Mouse (Mus musculus) liver, embryonic 16.5 days (tissue): Measurements from ENCODE around the gene Fam25c. TPM values are rescaled to one million over a fixed set of nuclear protein-coding genes. Genes with fewer than 3 reads are reported as not detected.
"Not testable (repeated sequence)": the region's sequence is repeated elsewhere in the genome, so short reads cannot be mapped to it uniquely, and the experiment has no call there.

Source experiments
- ATAC-seq: fragments of 200-750 bp; cut with Nextera tagmentation; 2 replicates; pipeline ENCODE4 v1.8.0; 2017; ENCODE audit warnings: low read depth, mild to moderate bottlenecking, moderate number of reproducible peaks, moderate library complexity
- H3K27ac ChIP-seq: fragments of 300-500 bp; sonication (generic); 2 replicates; pipeline ENCODE4 v1.5.1; 2014; ENCODE audit warnings: mild to moderate bottlenecking, low read length
- H3K27me3 ChIP-seq: fragments of 300-500 bp; sonication (generic); 2 replicates; pipeline ENCODE4 v1.6.1; 2014; ENCODE audit warnings: low read depth, low read length, mixed read lengths; ENCODE audit not compliant: control insufficient read depth, insufficient read depth
- H3K36me3 ChIP-seq: fragments of 300-500 bp; sonication (generic); 2 replicates; pipeline ENCODE4 v1.6.1; 2014; ENCODE audit warnings: mild to moderate bottlenecking; ENCODE audit not compliant: control insufficient read depth, insufficient read depth
- H3K4me1 ChIP-seq: fragments of 300-500 bp; sonication (generic); 2 replicates; pipeline ENCODE4 v1.6.1; 2014; ENCODE audit warnings: low read depth, low read length, mixed read lengths; ENCODE audit not compliant: control insufficient read depth
- H3K4me2 ChIP-seq: fragments of 300-500 bp; sonication (generic); 2 replicates; pipeline ENCODE4 v1.6.1; 2014; ENCODE audit warnings: low read depth, low read length, mixed read lengths
- H3K4me3 ChIP-seq: fragments of 300-500 bp; sonication (generic); 2 replicates; pipeline ENCODE4 v1.5.1; 2014; ENCODE audit warnings: low read depth, mild to moderate bottlenecking, low read length
- H3K9ac ChIP-seq: fragments of 300-500 bp; sonication (generic); 2 replicates; pipeline ENCODE4 v1.6.1; 2014; ENCODE audit warnings: low read depth, low read length
- H3K9me3 ChIP-seq: fragments of 300-500 bp; sonication (generic); replicated peaks from 2 replicates; pipeline ENCODE4 v1.6.1; 2016; ENCODE audit warnings: low read length; ENCODE audit not compliant: control insufficient read depth
- WGBS: fragments of 180-500 bp; shearing (Covaris S2); extraction: QIAGEN DNeasy Blood & Tissue Kit; methylation state at CpG from one replicate; pipeline ENCODE4 v1.1.7; 2014; ENCODE audit not compliant: insufficient replicate concordance; 5-methylcytosine and 5-hydroxymethylcytosine counted together
- polyA plus RNA-seq: library from polyadenylated mRNA; unstranded; fragments of >200 nt; fragmentation: Nextera tagmentation; extraction: Ambion mirVana; gene quantifications from 2 replicates; pipeline ENCODE4 v1.2.1, GENCODE M21; 2015

Gene Fam25c
- polyA plus RNA-seq, 1 experiment from 2014 or later, result 0.57 TPM

GRCm38 (mm10) chr14:34370921-34371320 lies 15.7 kb upstream of the Fam25c start:
- Histone ChIP-seq H3K4me3 (no peak overlapping the region), H3K27ac (no peak overlapping the region), H3K9ac (no peak overlapping the region), H3K4me2 (no peak overlapping the region), H3K4me1 (no peaks in the 10 kb centered on the region), H3K36me3 (no peaks in the 10 kb centered on the region), H3K27me3 (no peaks in the 10 kb centered on the region), H3K9me3 (no peaks in the 10 kb centered on the region)
- 60% methylated on average over 3 of the region's 3 CpGs for WGBS
- no peak for ATAC-seq

GRCm38 (mm10) chr14:34370203-34370602 lies 15.0 kb upstream of the Fam25c start:
- 46% methylated on average over 3 of the region's 3 CpGs for WGBS
- Histone ChIP-seq H3K4me1 (no peaks in the 10 kb centered on the region), H3K4me3 (no peak overlapping the region), H3K27ac (no peak overlapping the region), H3K36me3 (no peaks in the 10 kb centered on the region), H3K4me2 (no peak overlapping the region), H3K9ac (no peak overlapping the region), H3K9me3 (no peaks in the 10 kb centered on the region), H3K27me3 (no peaks in the 10 kb centered on the region)
- no peak for ATAC-seq

GRCm38 (mm10) chr14:34365147-34365507 lies 9.9 kb upstream of the Fam25c start:
- 67% methylated on average over 2 of the region's 2 CpGs for WGBS

GRCm38 (mm10) chr14:34364254-34365146 lies 9.3 kb upstream of the Fam25c start:
- not testable (repeated sequence) for H3K4me2 ChIP-seq, H3K4me1 ChIP-seq, H3K9ac ChIP-seq, H3K36me3 ChIP-seq, H3K4me3 ChIP-seq, H3K27me3 ChIP-seq, ATAC-seq, H3K9me3 ChIP-seq, H3K27ac ChIP-seq
- 68% methylated on average over 15 of the region's 15 CpGs for WGBS

More at GRCm38 (mm10) chr14:34365147-34365507, 9.9 kb upstream of the Fam25c start:
- Histone ChIP-seq H3K9me3 (no peaks in the 10 kb centered on the region), H3K36me3 (no peaks in the 10 kb centered on the region), H3K4me2 (no peak overlapping the region), H3K27ac (no peak overlapping the region), H3K27me3 (no peaks in the 10 kb centered on the region), H3K9ac (no peak overlapping the region), H3K4me1 (no peaks in the 10 kb centered on the region; the same call in 1 of the 2 replicates), H3K4me3 (no peak overlapping the region)
- ATAC-seq, result no peak

- H3K27me3 ChIP-seq, result no peaks in the 10 kb centered on the region
- no peaks in the 10 kb centered on the region; the same call in 1 of the 2 replicates for H3K4me1 ChIP-seq
- WGBS, result 11% methylated on average over 32 of the region's 32 CpGs
- H3K9me3 ChIP-seq, result no peaks in the 10 kb centered on the region
- no peak overlapping the region for H3K27ac ChIP-seq
- H3K36me3 ChIP-seq, result no peaks in the 10 kb centered on the region
- ATAC-seq, result no peak
- H3K9ac ChIP-seq, result no peak overlapping the region
- H3K4me3 ChIP-seq, result peak overlapping the region; percentile 18
- peak overlapping the region; percentile 55 for H3K4me2 ChIP-seq
Measured at GRCm38 (mm10) chr14:34363490-34364253, 8.4 kb upstream of the Fam25c start.

GRCm38 (mm10) chr14:34362726-34363445 lies 7.7 kb upstream of the Fam25c start:
- H3K36me3 ChIP-seq, result no peaks in the 10 kb centered on the region
- H3K9ac ChIP-seq, result no peak overlapping the region
- peak overlapping the region; percentile 55 for H3K4me2 ChIP-seq
- no peaks in the 10 kb centered on the region; the same call in 1 of the 2 replicates for H3K4me1 ChIP-seq
- no peaks in the 10 kb centered on the region for H3K9me3 ChIP-seq
- ATAC-seq, result no peak
- no peak overlapping the region for H3K27ac ChIP-seq
- 29% methylated on average over 18 of the region's 18 CpGs for WGBS
- H3K4me3 ChIP-seq, result no peak overlapping the region
- H3K27me3 ChIP-seq, result no peaks in the 10 kb centered on the region

- H3K27ac ChIP-seq, result no peak overlapping the region
- H3K36me3 ChIP-seq, result no peaks in the 10 kb centered on the region
- ATAC-seq, result no peak
- no peak overlapping the region for H3K9ac ChIP-seq
- H3K4me3 ChIP-seq, result no peak overlapping the region
- H3K4me2 ChIP-seq, result no peak overlapping the region
- no peaks in the 10 kb centered on the region; the same call in 1 of the 2 replicates for H3K4me1 ChIP-seq
- WGBS, result 18% methylated on average over 4 of the region's 4 CpGs
- no peaks in the 10 kb centered on the region for H3K9me3 ChIP-seq
- no peaks in the 10 kb centered on the region for H3K27me3 ChIP-seq
Measured at GRCm38 (mm10) chr14:34362135-34362534, 6.9 kb upstream of the Fam25c start.

GRCm38 (mm10) chr14:34360251-34360650 lies 5.0 kb upstream of the Fam25c start:
- Histone ChIP-seq H3K4me1 (no peaks in the 10 kb centered on the region; the same call in 1 of the 2 replicates), H3K27ac (no peak overlapping the region), H3K4me3 (no peak overlapping the region), H3K36me3 (no peaks in the 10 kb centered on the region), H3K9ac (no peak overlapping the region), H3K27me3 (no peaks in the 10 kb centered on the region), H3K9me3 (no peaks in the 10 kb centered on the region), H3K4me2 (no peak overlapping the region)
- 33% methylated on average over 6 of the region's 6 CpGs for WGBS
- no peak for ATAC-seq
